Mouse (Mus musculus) midbrain, embryonic 11.5 days (tissue): ENCODE measurements around the gene Pip4k2b. TPM values are rescaled to one million over a fixed set of nuclear protein-coding genes. Genes with fewer than 3 reads are reported as not detected.

Experiments used
- ATAC-seq: fragments of 200-750 bp; cut with Nextera tagmentation; 2 replicates; pipeline ENCODE4 v1.8.0; 2017; ENCODE audit warnings: moderate TSS enrichment, moderate library complexity; ENCODE audit not compliant: low FRiP score
- DNase-seq: peaks from one replicate; pipeline ENCODE4 v3.0.0; 2015; ENCODE audit warnings: low spot score; ENCODE audit errors: missing footprints
- H3K27ac ChIP-seq: fragments of 300-500 bp; sonication (generic); 2 replicates; pipeline ENCODE4 v1.5.1; 2014; ENCODE audit warnings: low read depth, low read length
- H3K27me3 ChIP-seq: fragments of 300-500 bp; sonication (generic); 2 replicates; pipeline ENCODE4 v1.6.1; 2014; ENCODE audit warnings: mild to moderate bottlenecking, low read length, moderate library complexity, mixed read lengths; ENCODE audit not compliant: control insufficient read depth, insufficient read depth
- H3K36me3 ChIP-seq: fragments of 300-500 bp; sonication (generic); 2 replicates; pipeline ENCODE4 v1.6.1; 2014; ENCODE audit warnings: mild to moderate bottlenecking, low read length, moderate library complexity, mixed read lengths; ENCODE audit not compliant: control insufficient read depth, insufficient read depth
- H3K4me1 ChIP-seq: fragments of 300-500 bp; sonication (generic); 2 replicates; pipeline ENCODE4 v1.6.1; 2014; ENCODE audit warnings: low read length; ENCODE audit not compliant: control insufficient read depth, insufficient read depth
- H3K4me2 ChIP-seq: fragments of 300-500 bp; sonication (generic); 2 replicates; pipeline ENCODE4 v1.6.1; 2014; ENCODE audit warnings: mild to moderate bottlenecking, moderate library complexity
- H3K4me3 ChIP-seq: fragments of 300-500 bp; sonication (generic); 2 replicates; pipeline ENCODE4 v1.5.1; 2014; ENCODE audit warnings: low read depth, low read length
- H3K9ac ChIP-seq: fragments of 300-500 bp; sonication (generic); 2 replicates; pipeline ENCODE4 v1.6.1; 2014; ENCODE audit warnings: low read length
- H3K9me3 ChIP-seq: fragments of 300-500 bp; sonication (generic); 2 replicates; pipeline ENCODE4 v1.6.1; 2016; ENCODE audit warnings: low read length; ENCODE audit not compliant: control insufficient read depth
- WGBS: fragments of 180-500 bp; shearing (Covaris S2); extraction: QIAGEN DNeasy Blood & Tissue Kit; methylation state at CpG from one replicate; pipeline ENCODE4 v1.1.7; 2014; 5-methylcytosine and 5-hydroxymethylcytosine counted together
- polyA plus RNA-seq: library from polyadenylated mRNA; unstranded; fragments of >200 nt; fragmentation: Nextera tagmentation; extraction: Ambion mirVana; gene quantifications from 2 replicates; pipeline ENCODE4 v1.2.1, GENCODE M21; 2014

Gene Pip4k2b
- polyA plus RNA-seq, 1 experiment from 2014 or later, result 2.4 TPM

DNA sequence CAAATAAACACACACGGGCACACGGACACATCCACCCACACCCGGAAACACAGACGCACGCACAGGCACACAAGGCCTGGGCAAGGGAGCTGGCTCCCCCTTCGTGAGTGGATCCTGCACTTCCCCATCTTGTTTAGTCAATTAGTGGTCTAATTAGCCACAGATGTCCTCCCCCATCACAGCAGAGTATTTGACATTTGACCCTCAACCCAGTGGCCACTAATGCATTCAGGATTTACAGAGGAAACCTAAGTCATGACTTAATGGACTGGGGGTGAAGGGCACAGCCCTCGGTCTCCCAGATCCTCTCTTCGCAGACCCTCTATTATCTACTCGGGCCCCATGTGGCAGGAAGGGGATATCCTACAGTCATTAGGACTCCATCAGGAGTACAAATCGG lies 10.8 kb downstream of the Pip4k2b start:
- Histone ChIP-seq H3K27ac (no peak overlapping the region), H3K36me3 (peaks cover 5% of the 10 kb centered on the region; the same call in 1 of the 2 replicates), H3K9me3 (no peaks in the 10 kb centered on the region), H3K4me3 (no peak overlapping the region), H3K9ac (no peak overlapping the region), H3K27me3 (no peaks in the 10 kb centered on the region), H3K4me2 (no peak overlapping the region), H3K4me1 (no peaks in the 10 kb centered on the region; the same call in none of the 2 replicates)
- DNase-seq (peak; percentile 80), ATAC-seq (no peak)
- 61% methylated on average over 10 of the region's 10 CpGs for WGBS

DNA sequence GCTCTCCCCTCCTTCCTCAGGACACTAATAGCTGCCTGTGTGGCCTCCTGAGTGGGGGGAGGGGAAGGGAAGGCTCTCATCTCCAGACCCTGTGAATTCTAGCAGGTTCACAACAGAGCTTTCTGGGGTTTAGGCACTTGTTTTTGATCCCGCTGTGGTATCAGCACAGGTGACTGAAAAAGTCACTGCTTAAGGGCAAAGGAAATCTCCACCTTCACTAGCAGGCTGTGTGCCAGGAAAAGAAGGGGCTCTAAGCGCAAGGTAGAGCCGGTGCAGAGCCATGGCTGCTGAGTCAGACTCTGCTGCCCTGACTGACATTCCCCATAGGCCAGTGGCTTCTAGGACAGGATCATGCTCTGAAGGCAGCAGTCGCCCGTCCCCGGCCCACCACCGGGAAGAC lies 15.8 kb downstream of the Pip4k2b start:
- Histone ChIP-seq H3K27me3 (no peaks in the 10 kb centered on the region), H3K9me3 (no peaks in the 10 kb centered on the region), H3K27ac (no peak overlapping the region; the same call in 1 of the 2 replicates), H3K9ac (no peak overlapping the region), H3K36me3 (peaks cover 20% of the 10 kb centered on the region), H3K4me3 (no peak overlapping the region), H3K4me1 (no peaks in the 10 kb centered on the region), H3K4me2 (no peak overlapping the region)
- WGBS, result 92% methylated on average over 7 of the region's 7 CpGs
- ATAC-seq (no peak), DNase-seq (no peak)

DNA sequence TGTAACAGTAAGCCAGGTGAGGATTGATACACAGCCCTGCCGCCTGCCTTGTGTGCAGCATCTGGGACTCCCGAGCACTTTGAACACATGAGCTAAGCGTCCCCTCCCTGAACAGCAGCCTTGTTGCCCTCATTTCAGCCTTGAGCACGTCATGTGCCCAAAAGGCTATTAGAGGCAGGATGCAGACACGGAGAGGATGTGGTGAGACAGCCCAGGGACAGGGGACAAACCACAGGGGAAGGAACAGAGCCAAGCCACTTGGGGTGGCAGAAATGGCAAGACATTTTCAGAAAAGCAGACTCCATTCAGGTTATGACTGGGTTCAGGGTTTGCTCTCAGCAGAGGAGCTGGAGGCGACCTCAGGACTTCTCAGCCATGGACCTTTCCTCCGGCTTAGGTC lies 16.2 kb downstream of the Pip4k2b start:
- Histone ChIP-seq H3K27ac (no peak overlapping the region), H3K4me3 (no peak overlapping the region), H3K9ac (no peak overlapping the region), H3K9me3 (no peaks in the 10 kb centered on the region), H3K27me3 (no peaks in the 10 kb centered on the region), H3K36me3 (peaks cover 20% of the 10 kb centered on the region), H3K4me2 (no peak overlapping the region), H3K4me1 (no peaks in the 10 kb centered on the region)
- DNase-seq (no peak), ATAC-seq (no peak)
- 82% methylated on average over 7 of the region's 7 CpGs for WGBS

DNA sequence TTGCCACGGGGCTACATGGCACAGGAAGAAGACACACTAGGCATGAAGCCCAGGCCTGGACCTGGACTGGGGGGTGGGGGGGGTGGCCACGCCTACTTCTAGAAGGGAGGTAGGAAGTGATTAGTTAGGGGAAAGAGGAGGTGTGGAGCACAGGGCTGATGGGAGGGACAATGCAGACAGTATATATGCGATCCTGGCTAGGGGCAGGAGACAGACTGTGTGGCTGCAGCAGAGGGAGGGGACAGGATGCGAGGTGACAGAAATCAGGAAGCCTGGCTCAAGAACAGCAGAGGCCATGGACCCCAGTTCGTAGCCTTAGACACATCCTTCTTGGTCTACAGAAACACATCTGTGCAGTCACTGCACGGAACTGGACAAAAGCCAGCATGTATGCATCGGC lies 20.8 kb downstream of the Pip4k2b start:
- H3K27me3 ChIP-seq, result no peaks in the 10 kb centered on the region
- no peaks in the 10 kb centered on the region for H3K4me1 ChIP-seq
- no peak overlapping the region for H3K27ac ChIP-seq
- no peak overlapping the region for H3K9ac ChIP-seq
- H3K9me3 ChIP-seq, result no peaks in the 10 kb centered on the region; the same call in 1 of the 2 replicates
- no peak for ATAC-seq
- no peak overlapping the region for H3K4me2 ChIP-seq
- peaks cover 43% of the 10 kb centered on the region for H3K36me3 ChIP-seq
- WGBS, result 85% methylated on average over 7 of the region's 7 CpGs
- H3K4me3 ChIP-seq, result no peak overlapping the region
- DNase-seq, result no peak

DNA sequence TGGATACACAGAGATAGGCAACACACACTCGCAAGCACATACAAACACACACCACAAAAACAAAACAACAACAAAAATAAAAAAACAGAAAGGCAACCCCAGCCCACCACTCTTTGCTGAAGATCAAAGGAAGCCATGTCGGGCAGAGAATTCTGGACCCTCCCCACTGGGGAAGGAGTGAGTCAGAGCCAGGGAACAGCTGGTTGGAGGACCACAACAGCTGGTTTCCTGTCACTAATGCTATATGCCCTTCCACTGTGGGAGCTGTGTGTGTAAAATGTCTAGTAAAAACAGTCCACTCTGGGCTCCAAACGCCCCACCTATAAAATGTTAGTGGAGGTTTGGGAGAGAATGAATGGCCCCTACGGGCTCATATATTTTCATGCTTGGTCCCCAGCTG lies 23.2 kb downstream of the Pip4k2b start:
- Histone ChIP-seq H3K27ac (no peak overlapping the region), H3K4me1 (no peaks in the 10 kb centered on the region), H3K9me3 (no peaks in the 10 kb centered on the region; the same call in 1 of the 2 replicates), H3K27me3 (no peaks in the 10 kb centered on the region), H3K4me2 (no peak overlapping the region), H3K9ac (no peak overlapping the region), H3K36me3 (peaks cover 40% of the 10 kb centered on the region), H3K4me3 (no peak overlapping the region)
- DNase-seq (no peak), ATAC-seq (no peak)
- 97% methylated on average over 4 of the region's 4 CpGs for WGBS

DNA sequence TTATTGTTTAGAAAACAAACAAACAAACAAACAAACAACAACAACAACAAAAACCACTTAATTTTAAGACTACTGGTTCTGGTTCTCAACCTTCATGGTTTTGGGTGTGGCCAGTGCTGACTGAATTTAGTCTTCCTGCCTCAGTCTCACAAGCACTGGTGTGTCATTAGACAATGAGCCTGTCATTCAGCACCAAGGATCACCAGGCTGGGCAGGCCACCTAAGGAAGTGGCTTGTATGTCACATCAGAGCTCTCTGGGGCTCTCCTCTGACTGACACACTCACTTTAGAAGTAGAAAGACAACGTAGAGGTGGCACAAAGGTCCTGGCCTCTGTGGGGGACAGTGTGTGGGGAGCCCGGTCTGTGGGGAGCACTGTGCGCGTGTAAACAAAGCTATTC lies 25.5 kb downstream of the Pip4k2b start:
- Histone ChIP-seq H3K4me1 (no peaks in the 10 kb centered on the region), H3K27me3 (no peaks in the 10 kb centered on the region), H3K9me3 (no peaks in the 10 kb centered on the region; the same call in 1 of the 2 replicates), H3K9ac (no peak overlapping the region), H3K4me2 (no peak overlapping the region), H3K36me3 (peaks cover 29% of the 10 kb centered on the region), H3K27ac (no peak overlapping the region), H3K4me3 (no peak overlapping the region)
- DNase-seq (no peak), ATAC-seq (no peak)
- WGBS, result 94% methylated on average over 4 of the region's 4 CpGs

DNA sequence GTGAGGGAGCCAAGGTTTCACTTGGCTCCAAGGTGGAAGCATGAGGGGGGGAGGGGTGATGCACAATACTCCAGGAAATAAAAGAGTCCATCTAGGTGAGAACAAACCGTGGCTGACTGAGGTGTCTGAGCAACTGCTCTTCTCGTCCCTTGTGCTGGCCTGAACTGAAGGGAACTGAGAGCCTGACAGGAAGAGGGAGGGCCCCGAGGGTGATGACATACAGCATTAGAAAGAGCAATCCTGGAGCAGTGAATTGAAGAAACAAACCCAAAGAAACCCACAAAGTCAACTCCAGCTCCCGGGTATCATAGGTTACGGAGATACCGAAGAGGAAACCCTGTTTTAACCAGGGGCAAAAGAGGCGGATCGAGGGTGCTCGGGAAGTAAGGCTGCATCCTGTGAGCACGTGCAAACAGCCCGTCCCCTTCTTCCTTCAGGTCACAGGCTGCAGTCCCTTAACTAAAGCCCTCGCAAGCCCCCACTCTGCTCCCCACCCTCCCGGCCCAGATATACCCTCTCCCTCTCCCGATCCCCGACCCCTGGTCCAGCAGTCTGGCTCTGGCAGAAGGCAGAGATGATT lies 26.1 kb downstream of the Pip4k2b start:
- H3K9me3 ChIP-seq, result no peaks in the 10 kb centered on the region; the same call in 1 of the 2 replicates
- peaks cover 31% of the 10 kb centered on the region for H3K36me3 ChIP-seq
- whole genome bisulfite sequencing, result 87% methylated on average over 15 of the region's 15 CpGs
- H3K27me3 ChIP-seq, result no peaks in the 10 kb centered on the region
- H3K4me1 ChIP-seq, result no peaks in the 10 kb centered on the region
- DNase-seq, result no peak
- no peak overlapping the region for H3K4me3 ChIP-seq
- no peak overlapping the region for H3K9ac ChIP-seq
- no peak overlapping the region for H3K4me2 ChIP-seq
- H3K27ac ChIP-seq, result no peak overlapping the region
- no peak for ATAC-seq

DNA sequence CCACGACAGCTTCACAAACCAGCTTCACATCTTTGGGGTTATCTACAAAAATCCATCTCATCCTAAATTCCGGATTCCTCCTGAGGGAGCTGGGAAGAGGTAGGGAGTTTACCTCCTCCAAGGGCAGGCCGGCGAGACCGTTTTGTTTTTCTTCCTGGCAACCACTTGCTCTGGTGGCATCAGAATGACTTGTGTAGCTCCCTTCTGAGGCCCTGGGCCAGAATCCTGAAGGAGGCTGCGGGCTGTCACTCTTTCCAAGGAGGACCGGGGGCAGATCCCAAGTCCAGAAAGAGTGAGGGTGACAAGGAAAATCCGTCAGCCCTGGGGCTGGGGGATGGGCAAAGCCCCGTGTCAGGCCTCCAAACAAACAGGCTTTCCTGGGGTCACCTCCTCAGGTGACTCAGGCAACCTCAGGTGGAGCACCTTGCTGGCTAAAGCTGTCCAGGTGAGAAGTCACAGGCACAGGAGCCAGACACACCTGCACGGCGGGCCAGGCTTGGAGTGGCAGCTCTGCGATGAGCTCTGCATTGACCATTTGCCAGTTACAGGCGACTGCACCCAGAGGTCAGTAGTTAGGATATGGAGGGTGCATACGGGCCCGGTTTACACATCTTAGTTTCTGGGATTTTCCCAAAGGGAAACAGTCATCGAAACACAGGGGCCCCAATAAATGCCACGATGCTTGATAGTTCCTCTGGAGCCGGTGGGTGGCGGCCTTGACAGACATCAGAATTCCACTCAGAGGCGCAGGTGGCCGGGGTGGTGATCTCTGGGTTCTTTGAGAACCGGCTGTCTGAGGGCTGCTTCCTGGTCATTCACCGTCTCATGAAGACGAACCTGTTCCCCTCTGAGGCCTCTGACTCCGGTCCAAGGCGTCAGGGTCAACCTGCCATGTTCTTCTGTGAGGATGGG lies 26.9 kb downstream of the Pip4k2b start:
- DNase-seq, result no peak
- 91% methylated on average over 26 of the region's 26 CpGs for WGBS
- Histone ChIP-seq H3K9me3 (no peaks in the 10 kb centered on the region; the same call in 1 of the 2 replicates), H3K4me1 (no peaks in the 10 kb centered on the region), H3K4me2 (no peak overlapping the region), H3K9ac (no peak overlapping the region), H3K4me3 (no peak overlapping the region), H3K27me3 (no peaks in the 10 kb centered on the region), H3K36me3 (peaks cover 30% of the 10 kb centered on the region), H3K27ac (no peak overlapping the region)
- ATAC-seq, result no peak

DNA sequence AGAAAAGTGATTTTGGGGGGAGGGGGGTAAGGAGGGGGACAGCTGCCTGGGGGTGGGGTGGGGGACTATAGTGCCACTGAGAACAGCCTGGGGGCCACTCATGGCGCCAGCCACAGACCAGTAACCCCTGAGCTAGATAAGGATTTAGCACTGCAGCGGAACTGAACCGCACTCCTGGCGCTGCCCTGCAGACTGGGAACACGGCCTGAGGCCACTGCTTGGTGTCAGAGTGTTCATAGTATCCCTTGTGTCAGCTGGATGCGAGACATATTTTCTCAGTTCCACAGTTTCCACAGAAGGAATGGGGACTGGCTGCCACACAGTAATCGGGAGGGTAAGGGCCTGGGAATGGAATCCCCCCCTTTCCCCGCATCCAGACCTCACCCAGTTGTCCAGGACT lies 28.5 kb downstream of the Pip4k2b start:
- no peaks in the 10 kb centered on the region for H3K27me3 ChIP-seq
- ATAC-seq (no peak), DNase-seq (no peak)
- no peak overlapping the region for H3K4me3 ChIP-seq
- H3K4me2 ChIP-seq, result no peak overlapping the region
- H3K9me3 ChIP-seq, result no peaks in the 10 kb centered on the region
- no peak overlapping the region for H3K27ac ChIP-seq
- H3K36me3 ChIP-seq, result peaks cover 18% of the 10 kb centered on the region
- H3K4me1 ChIP-seq, result no peaks in the 10 kb centered on the region
- WGBS, result 87% methylated on average over 8 of the region's 8 CpGs
- no peak overlapping the region for H3K9ac ChIP-seq
